Mouse (Mus musculus) gastrocnemius, postnatal 14 days (tissue): ENCODE measurements around the gene Bub1b. TPM values are rescaled to one million over a fixed set of nuclear protein-coding genes. Genes with fewer than 3 reads are reported as not detected.

Experiments used
- DNase-seq: peaks from one replicate; pipeline ENCODE4 v3.0.0; 2021; ENCODE audit warnings: mixed read lengths
- intact Hi-C: fragments of 180-260 bp; cut with DNase I; formaldehyde crosslinking; loops from one replicate; pipeline ENCODE4 v1.15.1; 2025; ENCODE audit warnings: low total_unique reads
- long read RNA-seq, 2 experiments: library from polyadenylated mRNA; stranded (forward); transcript quantifications; one replicate each; pipeline ENCODE4 v2.0.0; 2021
- total RNA-seq, 2 experiments: library from RNA; stranded (reverse); gene quantifications; 2 replicates each; pipeline ENCODE4 v1.2.3; 2021

The Bub1b gene
- total RNA-seq: 1 to 10 TPM; 5.7 to 5.8 TPM
- long read RNA-seq, experiment 1, partial matches to known transcripts: 0 of 3 reads
- long read RNA-seq, experiment 1, other reads (novel, unspliced or antisense): 2 of 3 reads
- long read RNA-seq, experiment 2, partial matches to known transcripts: 0 of 3 reads
- long read RNA-seq, experiment 2, other reads (novel, unspliced or antisense): 0 of 3 reads

- DNase-seq: peak; percentile 90
- intact Hi-C loops: no loop called here
These were observed at the start of gene Bub1b for GRCm38 (mm10) chr2:118597673-118598568. Gene Bub1b, plus strand, starts transcription at chr2:118598211.

- intact Hi-C loops: loop anchor here (5.0 kb wide), 1 partner anchor 36 kb away; no protein-coding TSS in a partner anchor
These were observed 49.4 kb upstream of the Bub1b start for GRCm38 (mm10) chr2:118548421-118549221.

GRCm38 (mm10) chr2:118549507-118550473 lies 48.2 kb upstream of the Bub1b start, which contains the start of gene Bmf:
Gene Bmf, minus strand, starts transcription at chr2:118549687.
- intact Hi-C loops: loop anchor here (5.0 kb wide), 2 partner anchors 37 to 62 kb away; no protein-coding TSS in a partner anchor
- peak; percentile 100 for DNase-seq

More at GRCm38 (mm10) chr2:118548421-118549221, 49.4 kb upstream of the Bub1b start:
- DNase-seq: peak; percentile 25

GRCm38 (mm10) chr2:118551606-118552005 lies 46.4 kb upstream of the Bub1b start:
- intact Hi-C loops: loop anchor here (5.0 kb wide), 1 partner anchor 64 kb away; no protein-coding TSS in a partner anchor
- DNase-seq: no peak

GRCm38 (mm10) chr2:118554356-118554990 lies 43.5 kb upstream of the Bub1b start:
- DNase-seq: peak; percentile 27
- intact Hi-C loops: loop anchor here (5.0 kb wide), 1 partner anchor 67 kb away; no protein-coding TSS in a partner anchor

- DNase-seq: no peak
- intact Hi-C loops: no loop called here
These were observed 39.6 kb upstream of the Bub1b start for GRCm38 (mm10) chr2:118558426-118558825.

GRCm38 (mm10) chr2:118562015-118562414 lies 36.0 kb upstream of the Bub1b start:
- intact Hi-C loops: no loop called here
- DNase-seq: no peak

GRCm38 (mm10) chr2:118562431-118562830 lies 35.6 kb upstream of the Bub1b start:
- intact Hi-C loops: no loop called here
- no peak for DNase-seq

GRCm38 (mm10) chr2:118567179-118567578 lies 30.8 kb upstream of the Bub1b start:
- DNase-seq: no peak
- intact Hi-C loops: no loop called here

- intact Hi-C loops: no loop called here
These were observed 27.1 kb upstream of the Bub1b start for GRCm38 (mm10) chr2:118570939-118571338.

GRCm38 (mm10) chr2:118572183-118572836 lies 25.7 kb upstream of the Bub1b start:
- intact Hi-C loops: no loop called here

More at GRCm38 (mm10) chr2:118570939-118571338, 27.1 kb upstream of the Bub1b start:
- DNase-seq: no peak

GRCm38 (mm10) chr2:118573135-118573534 lies 24.9 kb upstream of the Bub1b start:
- intact Hi-C loops: no loop called here
- no peak for DNase-seq

More at GRCm38 (mm10) chr2:118572183-118572836, 25.7 kb upstream of the Bub1b start:
- DNase-seq: no peak

- DNase-seq: no peak
- intact Hi-C loops: no loop called here
These were observed 12.0 kb upstream of the Bub1b start for GRCm38 (mm10) chr2:118586013-118586412.

GRCm38 (mm10) chr2:118587686-118588085 lies 10.3 kb upstream of the Bub1b start:
- intact Hi-C loops: no loop called here
- no peak for DNase-seq

GRCm38 (mm10) chr2:118591083-118591482 lies 6.9 kb upstream of the Bub1b start:
- intact Hi-C loops: no loop called here
- no peak for DNase-seq

- no peak for DNase-seq
- intact Hi-C loops: no loop called here
These were observed 1.1 kb downstream of the Bub1b start for GRCm38 (mm10) chr2:118599087-118599486.

GRCm38 (mm10) chr2:118601599-118602263 lies 3.7 kb downstream of the Bub1b start:
- intact Hi-C loops: loop anchor here (10.0 kb wide), 1 partner anchor 337 kb away; no protein-coding TSS in a partner anchor
- no peak for DNase-seq
